Mouse (Mus musculus) bone marrow macrophage, adult 2 months (primary cell): Measurements from ENCODE around the gene Lbh. TPM values are rescaled to one million over a fixed set of nuclear protein-coding genes. Genes with fewer than 3 reads are reported as not detected.
A peak's percentile ranks its signal among the peaks of the same experiment; 100 is the strongest.

Source experiments
- H3K27ac ChIP-seq: 2 replicates; pipeline ENCODE4 v1.5.1; 2012; ENCODE audit warnings: low read depth, low read length; ENCODE audit not compliant: insufficient read depth
- H3K4me1 ChIP-seq: 2 replicates; pipeline ENCODE4 v1.6.1; 2012; ENCODE audit warnings: low read length; ENCODE audit not compliant: control insufficient read depth, insufficient read depth
- H3K4me3 ChIP-seq: 2 replicates; pipeline ENCODE4 v1.5.1; 2012; ENCODE audit warnings: mild to moderate bottlenecking, low read length, moderate library complexity; ENCODE audit not compliant: insufficient read depth
- CTCF ChIP-seq: IDR thresholded peaks from 2 replicates; pipeline ENCODE4 v1.5.1; 2012; ENCODE audit warnings: low read depth, mild to moderate bottlenecking, low read length, moderate library complexity
- POLR2A ChIP-seq: IDR thresholded peaks from 2 replicates; pipeline ENCODE4 v1.6.1; 2012; ENCODE audit warnings: mild to moderate bottlenecking, low read depth, low read length, borderline replicate concordance
- polyA plus RNA-seq: library from polyadenylated mRNA; stranded (reverse); fragments of >200 nt; gene quantifications from 2 replicates; pipeline ENCODE4 v1.2.4, GENCODE M21; 2012; ENCODE audit not compliant: missing spikeins, insufficient read depth, insufficient read length

Gene Lbh
- polyA plus RNA-seq, 1 experiment = 29.7 TPM

- Histone ChIP-seq H3K4me3 (no peak overlapping the region), H3K4me1 (peaks cover 7% of the 10 kb centered on the region), H3K27ac (no peak overlapping the region)
- TF ChIP-seq POLR2A (no peak), CTCF (no peak)
Observed at GRCm38 (mm10) chr17:72898775-72899174, 19.3 kb upstream of the Lbh start.

- peaks cover 10% of the 10 kb centered on the region for H3K4me1 ChIP-seq
- no peak overlapping the region for H3K4me3 ChIP-seq
- TF ChIP-seq POLR2A (no peak), CTCF (no peak)
- no peak overlapping the region for H3K27ac ChIP-seq
Observed at GRCm38 (mm10) chr17:72901021-72901420, 17.1 kb upstream of the Lbh start.

GRCm38 (mm10) chr17:72901705-72902104 lies 16.4 kb upstream of the Lbh start:
- H3K4me3 ChIP-seq = no peak overlapping the region
- peaks cover 10% of the 10 kb centered on the region for H3K4me1 ChIP-seq
- TF ChIP-seq CTCF = no peak
- no peak for TF ChIP-seq POLR2A
- no peak overlapping the region for H3K27ac ChIP-seq

GRCm38 (mm10) chr17:72903321-72903720 lies 14.8 kb upstream of the Lbh start:
- H3K4me3 ChIP-seq = no peak overlapping the region
- peaks cover 10% of the 10 kb centered on the region for H3K4me1 ChIP-seq
- peak overlapping the region; percentile 68 for H3K27ac ChIP-seq
- no peak for TF ChIP-seq CTCF
- TF ChIP-seq POLR2A = no peak

GRCm38 (mm10) chr17:72903921-72904421 lies 14.1 kb upstream of the Lbh start:
- Histone ChIP-seq H3K27ac (peak overlapping the region; percentile 68), H3K4me1 (peaks cover 10% of the 10 kb centered on the region), H3K4me3 (no peak overlapping the region)
- no peak for TF ChIP-seq CTCF
- TF ChIP-seq POLR2A = no peak

- TF ChIP-seq POLR2A = no peak
- no peak for TF ChIP-seq CTCF
- Histone ChIP-seq H3K4me3 (no peak overlapping the region), H3K27ac (no peak overlapping the region), H3K4me1 (peaks cover 10% of the 10 kb centered on the region)
Observed at GRCm38 (mm10) chr17:72904873-72905272, 13.2 kb upstream of the Lbh start.

GRCm38 (mm10) chr17:72906231-72906896 lies 11.7 kb upstream of the Lbh start:
- H3K27ac ChIP-seq = no peak overlapping the region
- H3K4me1 ChIP-seq = peaks cover 10% of the 10 kb centered on the region
- no peak overlapping the region for H3K4me3 ChIP-seq
- TF ChIP-seq CTCF = no peak
- no peak for TF ChIP-seq POLR2A

- no peak overlapping the region for H3K4me3 ChIP-seq
- H3K27ac ChIP-seq = no peak overlapping the region
- no peak for TF ChIP-seq CTCF
- no peak for TF ChIP-seq POLR2A
- peaks cover 10% of the 10 kb centered on the region for H3K4me1 ChIP-seq
Observed at GRCm38 (mm10) chr17:72907211-72907610, 10.9 kb upstream of the Lbh start.

GRCm38 (mm10) chr17:72907777-72908176 lies 10.3 kb upstream of the Lbh start:
- no peak overlapping the region for H3K27ac ChIP-seq
- H3K4me3 ChIP-seq = no peak overlapping the region
- H3K4me1 ChIP-seq = peaks cover 10% of the 10 kb centered on the region
- TF ChIP-seq CTCF (no peak), POLR2A (no peak)

GRCm38 (mm10) chr17:72908561-72908960 lies 9.5 kb upstream of the Lbh start:
- TF ChIP-seq CTCF (no peak), POLR2A (no peak)
- H3K4me3 ChIP-seq = no peak overlapping the region
- peaks cover 5% of the 10 kb centered on the region for H3K4me1 ChIP-seq

More at GRCm38 (mm10) chr17:72908561-72908960, 9.5 kb upstream of the Lbh start:
- no peak overlapping the region for H3K27ac ChIP-seq
